Mouse (Mus musculus): Measurements from ENCODE around the gene L2hgdh.

GRCm38 (mm10) chr12:69713628-69714027, 11.0 kb downstream of the L2hgdh start:
- no peak for TF ChIP-seq CTCF (IDR thresholded peaks at IDR 0.05; ENCODE audit: borderline replicate concordance, insufficient read depth, low read depth, low read length)
- no peak for TF ChIP-seq POLR2A (IDR thresholded peaks at IDR 0.05; ENCODE audit: borderline replicate concordance, insufficient read depth, low read length)
